Mouse (Mus musculus): ENCODE measurements at regions not wholly inside any gene's neighbourhood (a gene's known extent, or its start where the extent isn't known, plus 50 kb on each side); places are given as distances from the start of the nearest gene placed in this dataset.

GRCm38 (mm10) chrX:21828975-21829374 lies 84.1 kb upstream of the Gm28269 start:
- peak in 1 of 2 experiments; percentile 10 for DNase-seq (ENCODE audit: low spot score in 2 of 2)

GRCm38 (mm10) chrX:21809212-21809611 lies 64.3 kb upstream of the Gm28269 start:
- no peak for DNase-seq (ENCODE audit: low spot score in 2 of 2)

- DNase-seq (ENCODE audit: low spot score in 2 of 2): no peak
These were observed 56.9 kb upstream of the Gm28269 start for GRCm38 (mm10) chrX:21801834-21802233.

Measured in frontal cortex, postnatal 14 days (tissue).